Mouse (Mus musculus): ENCODE data around the gene Cox5a. TPM values are rescaled to one million over a fixed set of nuclear protein-coding genes. Genes with fewer than 3 reads are reported as not detected.
A peak's percentile ranks its signal among the peaks of the same experiment; 100 is the strongest.

Cox5a gene
- polyA plus RNA-seq (2014; fragmentation: Nextera tagmentation; extraction: Ambion mirVana) = 1,689 and 1,756 TPM in 2 replicates

GRCm38 (mm10) chr9:57521056-57521911 lies at the start of gene Cox5a:
Gene Cox5a (plus strand): TSS chr9:57521274.
- H3K4me1 ChIP-seq (ENCODE audit: control insufficient read depth in 2 of 2, insufficient read depth in 2 of 2, low read length in 2 of 2) = peaks cover 3 to 27% of the 10 kb centered on the region in 2 experiments
- under 1% methylated on average over 94 of the region's 95 CpGs for WGBS
- no peaks in the 10 kb centered on the region for H3K27me3 ChIP-seq (ENCODE audit: control insufficient read depth, insufficient read depth, low read length)
- peak within 1 kb of the TSS; percentile 91 to 98 for H3K4me3 ChIP-seq (ENCODE audit: control insufficient read depth in 1 of 2, insufficient read depth in 1 of 2, low read depth in 1 of 2, low read length in 2 of 2)
- peak within 1 kb of the TSS; percentile 96 to 99 for H3K27ac ChIP-seq (replicated peaks in 1 of 2; ENCODE audit: control insufficient read depth in 1 of 2, insufficient read depth in 1 of 2, low read depth in 2 of 2, low read length in 2 of 2)
- H3K4me2 ChIP-seq (ENCODE audit: low read length) = peak within 1 kb of the TSS; percentile 78
- H3K36me3 ChIP-seq (ENCODE audit: control insufficient read depth, insufficient read depth, low read length) = 0 out of 2 replicates have a peak, but pooled peaks cover 10% of the 10 kb centered on the region
- H3K9me3 ChIP-seq (ENCODE audit: control insufficient read depth, low read length) = no peaks in the 10 kb centered on the region
- H3K9ac ChIP-seq (ENCODE audit: low read length) = peak within 1 kb of the TSS; percentile 99
- ATAC-seq (ENCODE audit: insufficient number of reproducible peaks, insufficient read depth, low FRiP score, low read depth) = peak; percentile 96

- H3K4me1 ChIP-seq (ENCODE audit: control insufficient read depth in 2 of 2, insufficient read depth in 2 of 2, low read length in 2 of 2) = peaks cover 2 to 3% of the 10 kb centered on the region in 2 experiments; a peak in 2 of 4 replicates
- H3K4me3 ChIP-seq (ENCODE audit: control insufficient read depth in 1 of 2, insufficient read depth in 1 of 2, low read depth in 1 of 2, low read length in 2 of 2) = no peak overlapping the region
- H3K27me3 ChIP-seq (ENCODE audit: control insufficient read depth, insufficient read depth, low read length) = no peaks in the 10 kb centered on the region
- no peak overlapping the region for H3K9ac ChIP-seq (ENCODE audit: low read length)
- ATAC-seq (ENCODE audit: insufficient number of reproducible peaks, insufficient read depth, low FRiP score, low read depth) = no peak; the same call in 1 of the 2 replicates
- H3K27ac ChIP-seq (replicated peaks in 1 of 2; ENCODE audit: control insufficient read depth in 1 of 2, insufficient read depth in 1 of 2, low read depth in 2 of 2, low read length in 2 of 2) = no peak overlapping the region
- 13% methylated on average over 7 of the region's 7 CpGs for WGBS
- H3K36me3 ChIP-seq (ENCODE audit: control insufficient read depth, insufficient read depth, low read length) = no peaks in the 10 kb centered on the region
- 0 out of 2 replicates have a peak, but pooled peaks cover 4% of the 10 kb centered on the region for H3K9me3 ChIP-seq (ENCODE audit: control insufficient read depth, low read length)
- no peak overlapping the region for H3K4me2 ChIP-seq (ENCODE audit: low read length)
These were observed 35.3 kb upstream of the Cox5a start for GRCm38 (mm10) chr9:57485774-57486173.

GRCm38 (mm10) chr9:57487807-57488206 lies 33.3 kb upstream of the Cox5a start:
- Histone ChIP-seq H3K4me3 (ENCODE audit: control insufficient read depth in 1 of 2, insufficient read depth in 1 of 2, low read depth in 1 of 2, low read length in 2 of 2) (no peak overlapping the region), H3K4me1 (ENCODE audit: control insufficient read depth in 2 of 2, insufficient read depth in 2 of 2, low read length in 2 of 2) (peaks cover 2 to 3% of the 10 kb centered on the region in 2 experiments; a peak in 2 of 4 replicates), H3K27me3 (ENCODE audit: control insufficient read depth, insufficient read depth, low read length) (no peaks in the 10 kb centered on the region), H3K9me3 (ENCODE audit: control insufficient read depth, low read length) (0 out of 2 replicates have a peak, but pooled peaks cover 4% of the 10 kb centered on the region), H3K27ac (replicated peaks in 1 of 2; ENCODE audit: control insufficient read depth in 1 of 2, insufficient read depth in 1 of 2, low read depth in 2 of 2, low read length in 2 of 2) (no peak overlapping the region), H3K36me3 (ENCODE audit: control insufficient read depth, insufficient read depth, low read length) (no peaks in the 10 kb centered on the region), H3K4me2 (ENCODE audit: low read length) (no peak overlapping the region), H3K9ac (ENCODE audit: low read length) (no peak overlapping the region)
- ATAC-seq (ENCODE audit: insufficient number of reproducible peaks, insufficient read depth, low FRiP score, low read depth) = no peak
- WGBS = 67% methylated on average over 7 of the region's 7 CpGs

GRCm38 (mm10) chr9:57493532-57493931 lies 27.5 kb upstream of the Cox5a start:
- WGBS = 61% methylated on average over 2 of the region's 2 CpGs
- H3K27me3 ChIP-seq (ENCODE audit: control insufficient read depth, insufficient read depth, low read length) = no peaks in the 10 kb centered on the region
- no peak overlapping the region for H3K4me3 ChIP-seq (ENCODE audit: control insufficient read depth in 1 of 2, insufficient read depth in 1 of 2, low read depth in 1 of 2, low read length in 2 of 2)
- 0 out of 2 replicates have a peak, but pooled peaks cover 4% of the 10 kb centered on the region for H3K9me3 ChIP-seq (ENCODE audit: control insufficient read depth, low read length)
- no peak overlapping the region for H3K27ac ChIP-seq (replicated peaks in 1 of 2; ENCODE audit: control insufficient read depth in 1 of 2, insufficient read depth in 1 of 2, low read depth in 2 of 2, low read length in 2 of 2)
- H3K4me2 ChIP-seq (ENCODE audit: low read length) = no peak overlapping the region
- H3K4me1 ChIP-seq (ENCODE audit: control insufficient read depth in 2 of 2, insufficient read depth in 2 of 2, low read length in 2 of 2) = no peaks in the 10 kb centered on the region
- no peak overlapping the region for H3K9ac ChIP-seq (ENCODE audit: low read length)
- ATAC-seq (ENCODE audit: insufficient number of reproducible peaks, insufficient read depth, low FRiP score, low read depth) = no peak
- no peaks in the 10 kb centered on the region for H3K36me3 ChIP-seq (ENCODE audit: control insufficient read depth, insufficient read depth, low read length)

- peaks cover 6% of the 10 kb centered on the region for H3K27me3 ChIP-seq (ENCODE audit: control insufficient read depth, insufficient read depth, low read length)
- H3K4me1 ChIP-seq (ENCODE audit: control insufficient read depth in 2 of 2, insufficient read depth in 2 of 2, low read length in 2 of 2) = no peaks in the 10 kb centered on the region
- no peak overlapping the region for H3K27ac ChIP-seq (replicated peaks in 1 of 2; ENCODE audit: control insufficient read depth in 1 of 2, insufficient read depth in 1 of 2, low read depth in 2 of 2, low read length in 2 of 2)
- H3K9me3 ChIP-seq (ENCODE audit: control insufficient read depth, low read length) = 0 out of 2 replicates have a peak, but pooled peaks cover 4% of the 10 kb centered on the region
- H3K36me3 ChIP-seq (ENCODE audit: control insufficient read depth, insufficient read depth, low read length) = no peaks in the 10 kb centered on the region
- no peak overlapping the region for H3K4me3 ChIP-seq (ENCODE audit: control insufficient read depth in 1 of 2, insufficient read depth in 1 of 2, low read depth in 1 of 2, low read length in 2 of 2)
- ATAC-seq (ENCODE audit: insufficient number of reproducible peaks, insufficient read depth, low FRiP score, low read depth) = no peak
- no peak overlapping the region for H3K9ac ChIP-seq (ENCODE audit: low read length)
- no peak overlapping the region for H3K4me2 ChIP-seq (ENCODE audit: low read length)
These were observed 26.1 kb upstream of the Cox5a start for GRCm38 (mm10) chr9:57494970-57495369.

- Histone ChIP-seq H3K27me3 (ENCODE audit: control insufficient read depth, insufficient read depth, low read length) (peaks cover 29% of the 10 kb centered on the region), H3K4me1 (ENCODE audit: control insufficient read depth in 2 of 2, insufficient read depth in 2 of 2, low read length in 2 of 2) (peaks cover 2 to 8% of the 10 kb centered on the region in 2 experiments; a peak in 3 of 4 replicates), H3K4me3 (ENCODE audit: control insufficient read depth in 1 of 2, insufficient read depth in 1 of 2, low read depth in 1 of 2, low read length in 2 of 2) (no peak overlapping the region), H3K9ac (ENCODE audit: low read length) (no peak overlapping the region), H3K36me3 (ENCODE audit: control insufficient read depth, insufficient read depth, low read length) (no peaks in the 10 kb centered on the region), H3K9me3 (ENCODE audit: control insufficient read depth, low read length) (no peaks in the 10 kb centered on the region), H3K4me2 (ENCODE audit: low read length) (no peak overlapping the region), H3K27ac (replicated peaks in 1 of 2; ENCODE audit: control insufficient read depth in 1 of 2, insufficient read depth in 1 of 2, low read depth in 2 of 2, low read length in 2 of 2) (no peak overlapping the region)
- 55% methylated on average over 5 of the region's 5 CpGs for WGBS
- no peak for ATAC-seq (ENCODE audit: insufficient number of reproducible peaks, insufficient read depth, low FRiP score, low read depth)
These were observed 23.8 kb upstream of the Cox5a start for GRCm38 (mm10) chr9:57497236-57497635.

- no peak overlapping the region for H3K9ac ChIP-seq (ENCODE audit: low read length)
- ATAC-seq (ENCODE audit: insufficient number of reproducible peaks, insufficient read depth, low FRiP score, low read depth) = no peak
- peaks cover 11 to 20% of the 10 kb centered on the region in 2 experiments for H3K4me1 ChIP-seq (ENCODE audit: control insufficient read depth in 2 of 2, insufficient read depth in 2 of 2, low read length in 2 of 2)
- no peak overlapping the region for H3K4me3 ChIP-seq (ENCODE audit: control insufficient read depth in 1 of 2, insufficient read depth in 1 of 2, low read depth in 1 of 2, low read length in 2 of 2)
- no peaks in the 10 kb centered on the region for H3K36me3 ChIP-seq (ENCODE audit: control insufficient read depth, insufficient read depth, low read length)
- WGBS = 60% methylated on average over 7 of the region's 7 CpGs
- peaks cover 42% of the 10 kb centered on the region for H3K27me3 ChIP-seq (ENCODE audit: control insufficient read depth, insufficient read depth, low read length)
- H3K4me2 ChIP-seq (ENCODE audit: low read length) = no peak overlapping the region
- no peak overlapping the region for H3K27ac ChIP-seq (replicated peaks in 1 of 2; ENCODE audit: control insufficient read depth in 1 of 2, insufficient read depth in 1 of 2, low read depth in 2 of 2, low read length in 2 of 2)
- H3K9me3 ChIP-seq (ENCODE audit: control insufficient read depth, low read length) = no peaks in the 10 kb centered on the region
These were observed 22.5 kb upstream of the Cox5a start for GRCm38 (mm10) chr9:57498536-57498935.
